Mouse (Mus musculus): ENCODE results near the gene Cdv3.
"Not testable (repeated sequence)": the region's sequence is repeated elsewhere in the genome, so short reads cannot be mapped to it uniquely, and the experiment has no call there.

Gene Cdv3

DNA sequence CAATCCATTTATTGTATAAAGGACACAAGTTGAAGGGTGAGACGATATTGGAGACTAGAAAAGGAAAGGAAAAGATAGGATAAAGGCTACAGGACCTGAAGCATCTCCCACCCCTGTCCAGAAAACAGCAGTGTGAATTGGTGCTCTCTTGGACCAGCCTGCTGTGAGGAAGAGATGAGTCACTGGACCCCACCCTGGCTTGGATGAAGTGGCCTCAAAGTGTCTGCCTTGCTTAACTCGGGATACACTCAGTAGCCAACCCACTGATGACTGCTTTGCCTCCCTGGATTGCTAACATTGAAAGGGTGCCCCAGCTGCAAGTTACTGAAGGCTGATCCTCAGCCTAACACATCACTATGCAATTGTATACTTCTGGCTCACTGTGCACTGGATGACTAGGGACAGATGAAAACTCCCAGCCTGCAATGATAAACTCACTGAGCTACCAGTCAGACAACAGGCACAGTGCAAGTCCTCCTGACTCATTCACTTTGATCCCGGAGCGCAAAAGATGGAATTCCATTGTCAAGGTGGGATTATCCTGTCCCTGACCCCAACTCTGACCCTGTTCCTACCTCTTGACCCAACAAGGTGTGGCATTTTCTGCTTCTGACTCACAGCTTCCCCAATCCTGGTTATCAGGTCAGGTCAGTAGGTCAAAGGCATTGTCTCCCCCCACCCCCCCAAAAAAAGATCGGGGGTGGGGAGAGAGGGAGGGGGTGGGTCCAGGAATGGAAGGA lies 6.8 kb upstream of the Cdv3 start:
- DNase-seq (ENCODE audit: low read depth, low spot score) = no peak

DNA sequence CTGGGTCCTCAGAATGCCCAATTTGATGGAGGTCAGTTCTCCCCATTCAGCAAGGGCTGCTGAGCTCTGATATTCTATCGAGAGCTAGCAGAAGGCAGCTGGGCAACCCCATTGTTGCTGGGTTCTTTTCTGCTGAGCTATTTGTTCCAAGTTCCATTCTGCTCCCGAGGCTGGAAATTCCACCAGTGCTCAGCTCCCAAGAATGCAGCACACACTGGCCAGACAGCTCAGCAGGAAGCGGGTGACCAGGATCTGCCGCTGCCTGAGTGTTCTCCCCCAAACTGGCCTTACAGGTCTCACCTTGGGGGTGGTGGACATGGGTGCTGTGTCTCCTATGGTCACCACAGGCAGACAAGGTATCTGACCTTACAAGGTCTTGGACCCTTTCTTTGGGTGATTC lies 4.3 kb upstream of the Cdv3 start:
- DNase-seq (ENCODE audit: low read depth, low spot score) = no peak

DNA sequence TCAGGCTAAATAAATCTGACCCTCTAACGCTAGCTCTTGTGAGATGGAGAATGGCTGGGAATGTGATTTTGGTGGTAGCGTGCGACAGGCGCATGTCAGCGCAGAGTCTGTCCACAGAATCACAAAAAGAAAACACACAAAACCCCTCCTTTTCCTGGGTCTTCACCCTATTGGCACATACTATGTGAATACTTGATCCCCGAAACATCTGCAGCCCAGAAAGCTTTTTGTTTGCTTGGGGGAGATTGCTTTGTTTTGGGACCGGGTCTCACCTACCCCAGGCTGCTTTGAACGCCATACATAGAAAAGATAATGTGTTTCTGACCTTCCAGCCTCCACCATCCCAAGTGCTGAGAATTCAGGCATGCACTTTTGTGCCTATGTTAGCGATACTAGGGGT lies 716 bp upstream of the Cdv3 start:
- no peak for DNase-seq (ENCODE audit: low read depth, low spot score)

DNA sequence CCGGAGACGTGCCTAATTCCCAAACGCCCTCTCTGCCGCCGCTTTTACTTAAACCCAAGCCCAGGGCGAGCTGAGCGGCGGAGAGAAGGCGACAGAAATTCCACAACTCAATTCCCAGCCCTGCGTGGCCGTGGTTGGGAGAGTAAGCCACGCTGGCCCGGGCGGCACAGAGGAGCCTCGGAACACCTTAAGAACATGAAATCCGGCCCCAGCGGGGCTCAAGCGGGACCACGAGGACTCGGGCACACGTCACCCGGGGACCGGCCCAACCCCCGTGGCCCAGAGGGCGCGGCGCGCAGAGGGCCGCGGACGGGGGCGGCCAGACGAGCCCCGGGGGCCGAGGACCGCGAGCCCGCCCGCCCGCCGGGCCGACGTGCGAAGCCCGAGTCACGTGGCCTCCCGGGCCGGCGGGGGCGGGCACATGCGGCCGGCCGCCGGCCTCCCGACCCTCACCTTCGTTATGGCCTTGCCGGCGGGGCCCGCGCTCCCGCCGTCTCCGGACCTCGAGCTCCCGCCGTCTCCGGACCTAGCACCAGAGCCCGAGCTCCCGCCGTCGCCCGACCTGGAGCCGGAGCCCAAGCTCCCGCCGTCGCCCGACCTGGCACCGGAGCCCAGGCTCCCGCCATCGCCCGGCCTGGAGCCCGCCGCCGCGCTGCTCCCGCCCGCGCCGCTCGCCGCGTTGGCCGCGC lies 895 bp downstream of the Cdv3 start:
- peak; percentile 61 for DNase-seq (ENCODE audit: low read depth, low spot score)

DNA sequence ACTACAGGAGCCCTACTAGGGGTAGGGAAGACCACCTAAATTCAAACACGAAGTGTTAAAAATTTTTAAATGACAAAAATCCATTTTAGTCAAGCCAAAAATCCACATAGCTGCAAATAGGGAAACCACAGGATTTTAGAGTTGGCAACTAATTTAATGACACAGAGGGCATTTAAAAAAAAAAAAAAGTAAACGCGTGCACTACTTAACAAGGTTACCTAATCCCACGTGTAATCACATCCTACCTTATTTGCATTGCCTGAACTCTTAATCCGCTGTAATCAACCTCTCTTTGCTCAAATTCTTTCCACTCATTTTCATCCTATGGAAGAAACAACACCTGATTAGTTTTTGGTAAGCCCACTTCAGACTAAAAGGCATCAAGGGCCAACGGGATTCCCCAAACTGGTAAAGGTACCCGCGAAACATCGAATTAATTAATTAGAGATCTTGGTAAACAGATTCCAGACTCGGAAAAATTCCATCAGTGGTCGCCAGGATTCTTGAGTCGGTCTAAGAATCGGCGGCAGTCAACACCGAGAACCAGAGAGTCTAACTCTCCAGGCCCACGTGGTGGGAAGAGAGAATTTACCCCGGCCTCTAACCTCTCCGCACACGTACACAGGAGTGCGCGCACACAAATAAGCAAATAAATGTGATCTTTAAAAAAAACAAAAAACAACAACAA lies 1.8 kb downstream of the Cdv3 start:
- DNase-seq (ENCODE audit: low read depth, low spot score) = peak; percentile 32

- DNase-seq (ENCODE audit: low read depth, low spot score) = no peak
These were observed 2.6 kb downstream of the Cdv3 start for GRCm38 (mm10) chr9:103363088-103363487.

DNA sequence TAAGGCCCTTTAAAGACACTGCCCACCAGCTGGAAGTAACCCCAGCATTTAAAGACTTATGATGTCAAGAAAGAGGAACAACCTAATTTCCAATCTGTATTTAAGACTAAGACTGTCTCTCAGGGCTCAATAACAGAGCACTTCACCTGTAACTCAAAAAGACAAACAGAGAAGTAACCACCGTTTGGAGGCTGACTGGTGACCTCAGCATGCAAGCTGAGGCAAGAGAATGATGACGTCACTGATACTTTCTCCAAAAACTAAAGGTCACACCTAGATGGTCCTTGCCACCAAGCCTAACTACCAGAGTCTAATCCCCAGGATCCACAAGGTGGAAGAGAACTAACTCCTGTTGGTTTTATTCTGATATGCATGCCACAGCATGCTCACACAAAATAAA lies 5.0 kb downstream of the Cdv3 start:
- DNase-seq (ENCODE audit: low read depth, low spot score) = no peak

DNA sequence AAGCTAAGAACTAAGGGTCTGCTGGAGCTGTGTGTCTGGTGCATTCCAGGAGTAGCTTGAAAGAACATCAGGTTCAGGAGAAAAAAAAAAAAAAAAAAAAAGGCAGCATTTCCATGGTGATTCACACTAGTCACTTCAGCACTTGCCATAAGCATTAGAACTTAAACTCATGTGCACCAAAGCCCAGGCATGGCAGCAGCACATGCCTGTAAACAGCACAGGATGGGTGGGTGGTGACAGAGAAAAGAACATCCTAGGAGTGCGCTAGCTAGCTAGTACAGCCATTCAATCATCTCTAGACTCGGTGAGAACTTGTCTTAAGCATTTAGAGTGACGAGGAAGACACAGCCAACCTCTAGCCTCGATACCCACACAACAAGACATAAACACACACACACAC lies 7.1 kb downstream of the Cdv3 start:
- peak; percentile 47 for DNase-seq (ENCODE audit: low read depth, low spot score)

DNA sequence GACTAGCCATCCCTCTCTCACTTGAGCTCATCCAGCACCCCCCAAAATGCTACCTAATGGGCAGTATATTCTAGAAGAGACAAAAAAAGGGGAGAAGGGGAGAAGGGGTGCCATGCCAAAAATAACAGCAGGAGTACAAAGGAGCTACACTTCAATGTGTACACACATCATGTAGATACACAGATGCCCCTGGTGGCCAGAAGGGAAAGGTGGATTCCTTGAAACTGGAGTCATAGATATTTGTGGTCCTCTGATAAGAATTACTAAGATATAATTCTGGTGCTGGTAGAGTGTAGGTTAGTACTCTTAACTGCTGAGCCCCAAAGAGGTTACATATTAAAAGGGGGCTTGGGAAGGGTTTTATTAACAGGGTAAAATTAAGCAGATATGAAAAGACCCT lies 7.7 kb downstream of the Cdv3 start:
- DNase-seq (ENCODE audit: low read depth, low spot score) = no peak

- not testable (repeated sequence) for DNase-seq (ENCODE audit: low read depth, low spot score)
These were observed 12.0 kb downstream of the Cdv3 start for GRCm38 (mm10) chr9:103353500-103354260.

DNA sequence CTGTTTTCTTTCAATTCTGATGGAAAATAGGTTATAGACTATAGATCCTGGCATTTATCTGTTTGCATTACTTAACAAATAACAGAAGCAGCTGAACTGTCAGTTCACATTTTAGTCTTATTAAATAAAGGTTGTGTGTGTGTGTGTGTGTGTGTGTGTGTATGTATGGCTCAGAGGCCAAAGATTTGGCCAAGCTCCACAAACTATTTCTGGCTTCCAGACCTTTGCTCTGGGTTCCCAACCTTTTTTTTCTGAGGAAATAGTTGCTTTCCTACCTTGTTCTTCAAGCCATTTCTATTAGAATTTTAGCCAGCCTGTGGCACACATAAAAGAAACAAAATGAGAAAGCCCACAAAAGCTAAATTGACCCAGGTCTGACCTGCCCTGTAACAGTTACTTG lies 16.8 kb downstream of the Cdv3 start:
- no peak for DNase-seq (ENCODE audit: low read depth, low spot score)

GRCm38 (mm10) chr9:103347996-103348490 lies 17.6 kb downstream of the Cdv3 start:
- no peak for DNase-seq (ENCODE audit: low read depth, low spot score)

DNA sequence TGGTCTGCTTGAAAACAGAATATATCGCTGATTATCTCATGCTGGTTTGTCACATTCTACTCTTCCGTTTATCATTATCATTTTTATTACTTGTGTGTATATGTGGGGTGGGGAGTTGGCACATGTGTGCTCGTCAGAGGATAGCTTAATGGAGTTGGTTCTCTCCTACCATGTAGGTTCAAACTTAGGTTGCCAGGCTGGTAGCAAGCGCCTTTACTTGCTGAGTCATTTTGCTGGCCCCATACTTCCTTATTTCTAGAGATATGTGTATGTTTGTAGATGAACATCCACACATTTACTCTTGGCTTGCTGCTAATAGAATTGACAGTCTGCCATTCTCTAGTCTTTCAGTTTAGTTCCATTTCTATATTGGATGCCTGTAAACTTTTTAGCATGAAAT lies 18.6 kb downstream of the Cdv3 start:
- no peak for DNase-seq (ENCODE audit: low read depth, low spot score)

GRCm38 (mm10) chr9:103336912-103337311 lies 28.7 kb downstream of the Cdv3 start:
- DNase-seq (ENCODE audit: low read depth, low spot score) = peak; percentile 39

- DNase-seq (ENCODE audit: low read depth, low spot score) = no peak
These were observed 33.0 kb downstream of the Cdv3 start for GRCm38 (mm10) chr9:103332663-103333062.

DNA sequence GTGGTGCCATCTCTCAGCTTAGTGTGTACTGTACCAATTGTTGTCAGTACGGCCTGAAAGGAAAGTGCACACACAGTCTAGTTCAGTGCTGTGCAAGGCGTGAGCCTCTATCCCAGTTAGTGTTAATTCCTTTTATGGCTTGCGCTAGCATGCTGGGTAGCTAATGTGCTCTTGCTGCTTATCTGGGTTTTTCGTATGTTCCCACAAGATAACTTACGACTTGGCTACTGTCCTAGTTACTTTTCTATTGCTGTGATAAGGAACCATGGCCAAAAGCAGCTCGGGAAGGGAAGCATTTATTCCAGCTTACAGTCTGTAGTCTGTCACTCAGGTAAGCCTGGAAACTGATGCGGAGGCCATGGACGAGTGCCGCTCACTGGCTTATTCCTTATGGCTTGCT lies 39.2 kb downstream of the Cdv3 start:
- no peak for DNase-seq (ENCODE audit: low read depth, low spot score)

- peak; percentile 55 for DNase-seq (ENCODE audit: low read depth, low spot score)
These were observed 41.0 kb downstream of the Cdv3 start for GRCm38 (mm10) chr9:103324678-103325077.

GRCm38 (mm10) chr9:103309832-103310231 lies 55.8 kb downstream of the Cdv3 start:
- no peak for DNase-seq (ENCODE audit: low read depth, low spot score)

DNA sequence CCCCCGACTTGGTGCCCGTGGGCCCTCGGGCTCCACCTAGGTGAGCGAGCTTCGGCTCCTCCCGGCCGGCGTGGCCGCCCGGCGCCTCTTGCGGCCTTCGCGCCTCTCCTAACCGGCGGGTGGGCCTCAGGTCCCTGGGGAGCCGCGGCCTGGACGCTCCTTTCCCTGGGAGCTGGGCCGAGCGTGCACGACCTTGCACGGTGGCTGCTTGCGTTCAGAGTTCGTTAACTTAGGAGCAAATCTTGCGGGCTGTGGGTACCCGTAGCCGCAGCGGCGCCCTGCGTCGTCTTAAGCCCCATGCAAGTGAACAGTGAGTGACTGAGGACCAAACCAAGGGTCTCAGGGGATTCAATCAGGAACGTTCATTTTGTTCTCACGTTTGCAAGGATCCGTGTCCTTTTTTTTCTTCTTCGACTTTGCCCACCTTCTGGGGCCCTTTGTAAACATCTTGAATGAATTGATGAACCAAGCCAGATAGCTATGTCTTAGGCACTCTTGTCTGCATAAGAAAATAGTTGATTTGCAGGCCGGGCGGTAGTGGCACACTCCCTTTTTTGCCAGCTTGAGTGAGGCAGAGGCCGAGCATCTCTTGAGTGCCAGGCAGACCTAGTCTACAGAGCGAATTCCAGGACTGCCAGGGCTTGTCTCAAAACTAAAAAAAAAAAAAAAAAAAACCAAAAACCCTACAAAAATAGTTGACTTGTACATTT lies 60.2 kb downstream of the Cdv3 start:
- peak; percentile 11 for DNase-seq (ENCODE audit: low read depth, low spot score)

- peak; percentile 98 for DNase-seq (ENCODE audit: low read depth, low spot score)
These were observed 60.7 kb downstream of the Cdv3 start, which contains the start of the genes 1300017J02Rik and Topbp1 for GRCm38 (mm10) chr9:103304927-103305326. Gene 1300017J02Rik (minus strand): TSS chr9:103305082. Gene Topbp1 (plus strand): TSS chr9:103305215.

All from brain, adult 2 months (tissue).